Mouse (Mus musculus) kidney, adult 9 months (tissue): ENCODE measurements at regions not wholly inside any gene's neighbourhood (a gene's known extent, or its start where the extent isn't known, plus 50 kb on each side); places are given as distances from the start of the nearest gene placed in this dataset.

ENCODE experiments used
- DNase-seq: peaks from one replicate; pipeline ENCODE4 v3.0.0; 2022

DNA sequence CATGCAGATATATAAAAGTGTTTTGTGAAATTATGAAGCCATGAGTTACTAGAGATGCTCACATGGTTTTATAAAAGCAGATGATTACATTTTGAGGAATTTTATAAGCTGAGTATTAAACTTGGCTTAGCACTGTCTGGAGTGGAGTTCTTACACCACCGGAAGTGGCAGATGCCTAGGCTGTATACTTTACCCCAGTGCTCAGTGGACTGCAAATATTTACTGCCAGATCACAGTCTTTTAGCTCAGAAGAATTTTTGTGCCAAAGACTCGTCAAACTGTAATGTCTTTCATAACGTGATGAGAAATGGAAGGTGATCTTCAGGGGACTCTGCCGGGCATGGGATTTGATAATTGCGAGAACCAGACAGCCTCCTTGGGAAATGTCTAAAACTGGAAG lies 136.1 kb upstream of the 9330182O14Rik start:
- DNase-seq: no peak

DNA sequence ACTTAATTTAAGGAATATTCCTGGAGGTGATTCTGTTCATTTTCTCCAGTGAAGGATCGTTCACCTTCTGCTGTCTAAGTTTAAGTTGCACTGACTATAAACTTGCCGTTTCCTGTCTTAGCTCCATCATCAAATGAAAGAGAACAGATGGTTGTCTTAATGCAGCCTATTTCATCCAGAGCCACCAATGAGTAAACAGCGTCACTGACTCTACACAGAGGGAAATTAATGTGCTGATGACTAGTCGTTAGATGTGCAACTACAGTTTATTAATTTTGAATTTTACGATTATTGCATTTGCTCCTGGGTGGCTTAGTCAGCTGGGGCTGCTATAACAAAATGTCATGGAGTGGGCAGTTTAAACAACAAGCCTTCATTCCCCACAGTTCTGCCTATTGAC lies 134.1 kb upstream of the 9330182O14Rik start:
- DNase-seq: no peak

DNA sequence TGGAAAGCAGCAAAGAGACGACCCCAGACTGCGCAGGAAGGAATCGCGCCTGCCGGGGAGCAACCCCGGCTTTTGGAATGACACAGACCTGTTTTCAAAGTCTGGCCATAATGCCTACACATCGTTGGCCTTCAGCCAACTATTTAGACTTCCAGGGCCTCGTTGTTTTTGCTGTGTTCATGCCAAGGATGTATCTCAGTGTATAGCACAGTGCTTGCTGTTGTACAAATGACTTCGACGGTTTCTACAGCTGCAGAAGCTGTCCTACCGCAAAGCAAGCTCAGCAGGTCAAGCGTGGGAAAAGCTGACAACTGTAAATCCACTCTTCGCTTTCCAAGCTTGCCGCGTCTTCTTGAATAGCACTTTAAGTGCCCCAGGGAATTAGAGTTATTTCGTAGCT lies 129.1 kb upstream of the 9330182O14Rik start:
- no peak for DNase-seq

DNA sequence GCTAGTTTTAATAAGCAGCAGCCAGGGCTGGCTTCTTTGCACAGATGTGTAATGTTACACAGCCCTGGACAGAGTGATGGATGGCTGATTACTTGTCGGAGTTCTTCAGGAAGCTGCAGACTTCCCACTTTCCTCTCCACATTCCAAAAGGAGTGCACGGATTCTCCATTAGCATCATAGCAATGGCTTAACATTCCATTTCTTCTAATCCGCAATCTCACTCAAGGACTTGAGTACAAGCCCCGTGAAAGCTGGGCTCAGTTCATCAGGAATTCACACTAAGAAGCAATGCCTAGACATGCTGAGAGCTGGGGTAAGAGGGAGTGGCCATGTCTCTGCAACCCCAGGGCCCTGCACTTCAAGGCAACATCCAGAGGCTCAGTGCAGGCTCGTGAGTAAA lies 126.3 kb upstream of the 9330182O14Rik start:
- DNase-seq: no peak

- DNase-seq: no peak
These were observed 120.3 kb upstream of the 9330182O14Rik start for GRCm38 (mm10) chr15:40013833-40014232.

- DNase-seq: no peak
These were observed 117.1 kb upstream of the 9330182O14Rik start for GRCm38 (mm10) chr15:40017019-40017418.

DNA sequence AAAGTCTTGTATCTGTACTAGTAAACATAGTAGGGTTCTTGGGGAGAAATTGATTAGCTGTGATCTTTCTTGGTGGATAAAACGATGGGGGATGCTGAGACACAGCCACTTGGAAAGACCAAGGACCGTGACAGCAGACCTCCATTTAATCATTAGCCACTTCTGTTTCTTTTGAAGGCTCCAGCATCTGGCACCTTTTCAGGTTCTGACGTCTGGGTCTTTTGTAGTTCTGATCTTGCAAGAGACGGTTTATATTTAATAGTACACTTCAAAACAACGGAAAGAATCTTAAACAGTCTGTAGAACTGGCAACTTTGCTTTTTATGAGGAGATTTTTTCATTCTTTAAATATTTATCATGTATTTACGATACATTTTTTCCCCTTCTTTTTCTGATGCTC lies 116.6 kb upstream of the 9330182O14Rik start:
- DNase-seq: peak; percentile 46

DNA sequence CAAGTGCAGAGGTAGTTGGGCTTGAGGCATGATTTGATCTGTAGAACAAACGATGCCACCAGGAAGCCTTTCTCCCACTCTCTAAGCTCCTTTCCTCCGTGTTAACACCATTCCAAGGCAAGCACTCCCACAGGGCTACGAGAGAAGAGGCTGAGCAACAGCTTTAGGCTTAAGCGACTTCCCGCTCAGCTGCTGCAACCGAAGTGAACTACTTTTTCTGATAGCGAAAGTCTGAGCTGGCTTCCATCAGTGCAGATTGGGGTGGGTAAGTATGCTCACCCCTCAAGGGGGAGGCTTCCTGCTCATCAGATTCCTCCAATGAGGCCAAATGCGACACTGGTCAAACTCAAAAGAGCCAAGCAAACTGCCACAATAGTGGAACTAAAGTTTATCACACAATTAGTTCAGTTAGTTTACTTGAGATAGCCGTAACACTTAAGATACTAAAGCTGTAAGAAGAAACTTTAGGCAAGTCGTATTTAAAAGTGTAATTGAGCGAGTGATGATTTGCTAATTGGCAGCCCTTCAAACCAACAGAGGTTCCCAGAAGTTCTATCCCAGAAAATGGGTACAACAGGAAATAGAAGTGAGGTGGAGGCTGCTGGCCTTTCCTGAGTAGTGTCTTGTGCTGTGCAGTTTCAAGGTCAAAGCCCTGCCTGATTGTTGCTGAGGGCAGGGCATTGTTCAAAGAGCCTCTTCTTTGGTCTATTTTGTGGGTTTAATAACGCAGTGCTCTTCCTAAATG lies 115.9 kb upstream of the 9330182O14Rik start:
- DNase-seq: no peak

GRCm38 (mm10) chr15:40018792-40019151 lies 115.4 kb upstream of the 9330182O14Rik start:
- no peak for DNase-seq

DNA sequence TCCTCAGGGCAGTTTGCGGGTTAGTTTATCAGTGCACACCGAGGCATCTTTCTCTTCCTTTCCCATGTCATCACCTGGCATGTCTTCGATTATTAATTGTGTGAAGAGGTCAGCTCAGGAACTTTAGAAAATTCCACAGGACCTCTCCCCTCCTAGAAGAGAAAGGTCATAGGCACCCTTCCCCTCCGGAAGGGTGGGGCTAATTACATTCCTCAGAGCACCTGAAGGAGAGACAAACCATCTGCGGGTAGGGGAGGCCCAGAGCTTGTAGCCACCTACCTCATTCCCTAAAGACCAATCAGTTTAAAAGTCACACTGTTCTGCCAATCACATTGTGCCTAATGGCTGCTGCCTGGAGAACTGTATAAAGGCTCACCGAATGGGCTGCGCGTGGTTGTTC lies 114.9 kb upstream of the 9330182O14Rik start:
- no peak for DNase-seq

DNA sequence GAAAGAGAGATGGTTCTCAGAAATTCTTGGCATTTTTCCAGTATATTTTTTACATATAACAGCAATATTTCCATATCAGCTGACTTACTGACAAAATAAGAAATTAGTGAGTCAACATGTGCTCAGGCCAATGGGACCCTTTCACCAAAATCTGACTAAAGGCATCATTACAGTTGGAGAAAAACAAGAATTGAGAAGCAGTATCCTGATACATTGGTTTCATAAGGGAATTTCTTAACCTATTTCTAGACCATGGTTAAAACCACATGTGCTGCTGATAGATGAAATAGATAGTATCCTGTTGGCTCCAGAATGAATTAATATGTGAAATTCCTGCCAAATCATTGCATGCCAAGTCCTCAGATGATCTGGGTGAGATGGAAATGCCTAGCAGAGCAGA lies 114.1 kb upstream of the 9330182O14Rik start:
- no peak for DNase-seq

GRCm38 (mm10) chr15:40020646-40021045 lies 113.5 kb upstream of the 9330182O14Rik start:
- DNase-seq: no peak

DNA sequence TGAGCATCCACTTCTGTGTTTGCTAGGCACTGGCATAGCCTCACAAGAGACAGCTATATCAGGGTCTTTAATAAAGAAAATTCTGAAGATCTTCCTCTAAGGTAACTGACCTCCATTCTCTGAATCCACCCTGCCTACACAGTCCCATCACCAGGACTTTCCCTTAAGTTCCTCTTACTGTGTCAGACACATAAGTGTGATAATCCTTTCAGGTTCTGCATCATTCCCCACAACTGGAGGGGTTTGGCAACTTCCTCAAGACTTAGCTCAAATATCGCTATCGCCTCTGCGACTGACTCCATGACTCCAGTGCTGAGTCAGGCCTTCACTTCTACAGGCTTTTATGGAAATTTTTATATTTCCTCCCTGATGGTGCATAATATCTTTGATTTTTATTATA lies 111.0 kb upstream of the 9330182O14Rik start:
- no peak for DNase-seq

DNA sequence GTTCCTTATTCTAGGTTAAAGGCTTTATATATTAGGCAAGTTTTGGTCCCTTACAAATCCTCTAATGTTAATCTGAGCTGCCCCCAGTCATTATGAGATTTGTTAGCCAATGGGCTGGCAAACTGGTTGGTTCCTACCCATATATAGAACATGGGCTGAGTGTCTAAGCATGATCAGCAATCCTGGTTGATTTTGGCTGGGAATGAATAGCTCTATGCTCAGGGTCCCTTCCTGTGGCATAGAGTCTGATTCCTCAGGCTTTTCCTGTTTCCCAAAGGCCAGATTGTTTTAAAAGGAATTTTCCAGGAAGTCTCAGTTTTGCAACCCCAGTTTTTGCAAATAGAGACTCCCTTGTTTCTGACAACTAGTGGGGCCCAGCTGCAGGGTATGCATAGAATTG lies 102.1 kb upstream of the 9330182O14Rik start:
- DNase-seq: no peak

- DNase-seq: no peak
These were observed 98.0 kb upstream of the 9330182O14Rik start for GRCm38 (mm10) chr15:40036181-40036580.

DNA sequence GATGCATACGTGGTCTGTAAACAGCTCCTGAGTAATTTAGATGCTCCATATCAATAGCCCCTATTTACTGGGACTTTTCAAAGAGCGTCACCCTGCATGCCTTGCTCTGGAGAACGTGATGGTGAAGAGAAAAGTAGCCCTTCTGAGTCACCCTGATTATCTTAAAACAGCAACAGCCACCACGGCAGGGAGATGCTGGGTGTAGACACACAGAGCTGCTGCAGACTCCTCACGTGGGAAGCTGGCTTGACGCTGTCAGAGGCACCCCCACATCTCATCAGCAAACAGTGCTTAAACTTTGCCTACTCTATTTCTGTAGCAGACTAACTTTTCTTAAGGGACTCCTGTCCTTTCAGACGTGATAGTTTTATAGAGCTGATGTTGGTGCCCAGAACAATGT lies 96.9 kb upstream of the 9330182O14Rik start:
- no peak for DNase-seq

- DNase-seq: no peak
These were observed 87.9 kb upstream of the 9330182O14Rik start for GRCm38 (mm10) chr15:40046219-40046618.

DNA sequence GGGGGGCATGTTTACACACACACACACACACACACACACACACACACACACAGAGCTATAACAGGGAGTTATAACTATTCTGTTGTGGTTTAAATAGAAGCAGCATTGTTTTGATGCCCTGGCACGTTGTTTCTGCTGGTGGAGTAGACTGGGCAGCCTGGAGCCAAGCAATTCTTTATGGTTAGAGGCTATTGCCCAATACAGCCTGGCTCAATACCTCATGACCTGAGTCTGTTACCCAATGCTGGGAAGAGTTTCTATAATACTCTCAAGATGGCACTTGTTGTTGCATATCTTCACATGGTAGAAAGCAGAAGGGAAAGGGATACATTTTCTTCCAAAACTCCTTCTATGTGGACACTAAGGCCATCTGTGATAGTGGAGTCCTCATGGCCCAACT lies 87.1 kb upstream of the 9330182O14Rik start:
- no peak for DNase-seq

- no peak for DNase-seq
These were observed 66.1 kb upstream of the 9330182O14Rik start for GRCm38 (mm10) chr15:40068051-40068450.

- DNase-seq: no peak
These were observed 58.8 kb upstream of the 9330182O14Rik start for GRCm38 (mm10) chr15:40075334-40075893.

DNA sequence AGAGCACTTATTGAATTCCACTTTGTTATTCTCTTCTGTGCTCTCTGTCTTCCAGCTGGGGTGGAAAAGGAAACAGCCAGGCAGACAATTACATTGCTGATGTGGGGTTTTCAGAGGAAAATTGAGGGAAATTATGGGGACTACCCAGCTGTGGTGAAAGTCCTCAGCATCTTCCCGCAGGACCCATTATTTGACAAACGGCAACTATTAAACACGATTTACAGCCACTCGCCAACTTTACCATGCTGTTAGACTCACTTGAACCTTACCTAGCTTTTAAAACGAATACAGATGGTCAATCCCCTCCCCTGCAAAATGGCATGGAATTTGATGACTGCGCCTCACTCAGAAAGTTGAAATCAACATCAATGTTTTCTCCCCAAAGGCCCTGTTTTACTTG lies 54.3 kb upstream of the 9330182O14Rik start:
- no peak for DNase-seq
